Mouse (Mus musculus) adrenal gland, adult 8-10 months (tissue): ENCODE data around the gene Atp11a. TPM values are rescaled to one million over a fixed set of nuclear protein-coding genes. Genes with fewer than 3 reads are reported as not detected.
A peak's percentile ranks its signal among the peaks of the same experiment; 100 is the strongest.

ENCODE experiments used
- DNase-seq: peaks from one replicate; pipeline ENCODE4 v3.0.0; 2022
- total RNA-seq, 4 experiments: library from RNA; stranded (reverse); gene quantifications; 2 replicates each; pipeline ENCODE4 v1.2.4; 2022

Atp11a gene
- total RNA-seq, 4 experiments from 2014 or later: 139 to 237 (median 193) TPM

- no peak for DNase-seq
These were observed 117.5 kb downstream of the Atp11a start for GRCm38 (mm10) chr8:12874194-12874791.

- no peak for DNase-seq
These were observed 118.2 kb downstream of the Atp11a start for GRCm38 (mm10) chr8:12874971-12875370.

GRCm38 (mm10) chr8:12877126-12877525 is 120.3 kb downstream of the Atp11a start:
- DNase-seq: no peak

DNA sequence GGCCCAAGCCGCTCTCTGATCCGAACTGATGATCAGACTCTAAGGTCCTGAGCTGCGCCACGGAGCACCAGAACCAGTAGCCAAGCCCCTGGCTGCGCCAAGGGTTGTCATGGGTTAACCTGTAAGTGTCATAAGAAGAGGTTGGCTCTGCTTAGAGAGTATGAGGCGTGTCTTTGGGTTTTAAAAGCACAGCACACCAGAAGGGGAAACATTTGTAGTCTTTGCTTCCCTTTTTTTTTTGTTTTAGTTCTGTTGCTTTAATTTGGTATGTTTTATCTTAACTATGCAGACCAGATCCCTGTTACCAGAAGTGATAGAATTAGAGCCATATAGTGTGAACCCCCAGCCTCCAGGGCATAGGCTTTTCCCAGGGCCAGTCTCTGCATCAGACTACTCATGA is 123.3 kb downstream of the Atp11a start:
- DNase-seq: no peak

GRCm38 (mm10) chr8:12883051-12884004 is 126.5 kb downstream of the Atp11a start:
- DNase-seq: no peak

- no peak for DNase-seq
These were observed 131.1 kb downstream of the Atp11a start for GRCm38 (mm10) chr8:12887772-12888435.

DNA sequence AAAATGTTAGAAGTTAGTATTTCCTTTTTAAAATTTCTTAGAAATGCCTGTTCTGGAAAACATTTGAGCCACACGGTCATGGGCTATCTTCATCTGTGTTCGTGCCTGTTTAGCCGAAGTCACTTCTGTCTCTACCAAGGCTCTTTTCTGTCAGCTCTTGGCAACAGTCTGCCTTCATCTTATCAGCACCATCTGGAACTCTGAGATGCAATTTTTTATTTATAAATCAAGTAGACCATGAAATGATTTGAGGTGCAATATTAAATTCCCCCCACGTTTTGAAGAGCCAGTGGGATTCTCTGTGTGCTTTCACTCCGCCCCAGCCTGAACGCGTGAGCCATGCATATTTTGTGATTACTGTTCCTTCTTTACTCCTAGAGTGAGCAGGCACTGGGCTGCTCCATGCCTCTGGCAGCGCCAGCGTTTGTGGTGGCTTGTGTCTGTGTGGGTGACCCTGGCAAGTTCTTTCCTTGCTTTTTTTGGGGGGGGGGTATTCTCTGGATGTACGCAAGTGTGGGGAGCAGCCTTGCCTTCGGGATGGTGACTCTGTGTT is 132.3 kb downstream of the Atp11a start:
- no peak for DNase-seq

GRCm38 (mm10) chr8:12892882-12893446 is 136.2 kb downstream of the Atp11a start:
- no peak for DNase-seq

DNA sequence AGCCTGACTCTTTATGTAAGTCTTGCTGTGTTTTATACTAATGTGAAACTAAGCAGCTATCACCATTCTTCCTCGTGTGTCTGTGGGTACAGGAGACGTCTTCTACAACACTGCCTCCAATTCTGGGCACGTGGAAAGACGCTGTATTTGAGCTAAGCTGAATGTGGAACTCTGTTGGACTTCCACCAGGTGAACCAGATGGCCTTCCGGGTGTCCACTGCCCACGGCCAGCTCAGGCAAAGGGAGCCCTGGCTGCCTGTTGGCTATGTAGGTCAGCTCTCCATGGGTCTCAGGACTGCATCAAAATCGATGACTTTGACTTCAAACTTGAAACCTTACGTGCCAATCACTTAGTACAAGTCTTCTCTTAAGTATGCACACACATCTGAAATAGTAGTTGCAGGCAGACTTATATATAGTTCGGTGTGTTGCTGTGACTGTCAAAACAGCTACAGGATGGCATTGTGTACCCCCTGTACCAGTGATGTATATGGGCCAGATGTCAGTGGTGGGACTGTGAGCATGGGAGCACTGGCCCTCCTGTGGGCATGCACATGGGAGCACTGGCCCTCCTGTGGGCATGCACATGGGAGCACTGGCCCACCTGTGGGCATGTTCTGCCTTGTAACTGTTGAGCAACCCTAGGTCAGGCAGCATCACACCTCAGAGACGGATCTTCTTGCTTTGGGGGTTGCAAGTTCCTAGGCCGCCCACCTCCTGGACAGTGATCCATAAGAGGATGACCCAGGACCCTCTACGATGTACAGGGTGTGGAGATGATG is 137.2 kb downstream of the Atp11a start:
- DNase-seq: no peak

DNA sequence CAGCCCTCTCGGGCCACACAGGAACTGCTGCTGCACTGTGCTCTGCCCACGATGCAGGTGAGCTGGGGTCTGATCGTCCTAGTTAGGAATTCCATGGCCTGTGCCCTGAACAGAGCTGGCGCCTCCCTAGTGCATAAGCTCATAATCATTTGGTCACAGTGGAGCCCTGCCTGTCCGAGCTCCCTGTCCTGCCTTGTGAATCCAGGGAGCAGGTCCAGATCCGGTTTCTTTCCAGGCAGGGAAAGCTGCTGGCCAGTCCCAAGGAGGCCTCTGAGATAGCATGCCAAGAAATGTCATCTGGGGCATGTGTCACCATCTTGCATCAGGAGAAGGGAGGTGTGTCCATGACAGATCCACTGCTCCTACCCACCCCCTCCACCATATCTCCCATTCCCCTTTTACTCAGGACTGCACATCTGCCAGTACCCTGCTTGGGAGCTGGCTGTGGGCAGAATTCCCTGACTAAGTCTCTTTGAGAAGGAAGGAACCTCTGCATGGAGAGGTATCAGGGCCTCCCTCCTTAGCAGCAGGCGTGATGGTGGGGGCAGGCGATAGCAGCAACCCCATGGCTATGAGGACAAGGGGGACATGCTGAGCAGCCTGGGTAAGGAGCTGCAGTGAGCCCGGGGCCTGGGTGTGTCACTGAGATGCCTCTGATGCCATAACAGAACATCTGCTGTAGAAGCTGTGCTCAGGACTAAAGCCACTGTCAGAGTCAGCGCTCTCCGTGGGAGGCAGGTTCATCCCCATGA is 138.1 kb downstream of the Atp11a start:
- no peak for DNase-seq

GRCm38 (mm10) chr8:12895535-12896150 is 138.8 kb downstream of the Atp11a start:
- DNase-seq: no peak

DNA sequence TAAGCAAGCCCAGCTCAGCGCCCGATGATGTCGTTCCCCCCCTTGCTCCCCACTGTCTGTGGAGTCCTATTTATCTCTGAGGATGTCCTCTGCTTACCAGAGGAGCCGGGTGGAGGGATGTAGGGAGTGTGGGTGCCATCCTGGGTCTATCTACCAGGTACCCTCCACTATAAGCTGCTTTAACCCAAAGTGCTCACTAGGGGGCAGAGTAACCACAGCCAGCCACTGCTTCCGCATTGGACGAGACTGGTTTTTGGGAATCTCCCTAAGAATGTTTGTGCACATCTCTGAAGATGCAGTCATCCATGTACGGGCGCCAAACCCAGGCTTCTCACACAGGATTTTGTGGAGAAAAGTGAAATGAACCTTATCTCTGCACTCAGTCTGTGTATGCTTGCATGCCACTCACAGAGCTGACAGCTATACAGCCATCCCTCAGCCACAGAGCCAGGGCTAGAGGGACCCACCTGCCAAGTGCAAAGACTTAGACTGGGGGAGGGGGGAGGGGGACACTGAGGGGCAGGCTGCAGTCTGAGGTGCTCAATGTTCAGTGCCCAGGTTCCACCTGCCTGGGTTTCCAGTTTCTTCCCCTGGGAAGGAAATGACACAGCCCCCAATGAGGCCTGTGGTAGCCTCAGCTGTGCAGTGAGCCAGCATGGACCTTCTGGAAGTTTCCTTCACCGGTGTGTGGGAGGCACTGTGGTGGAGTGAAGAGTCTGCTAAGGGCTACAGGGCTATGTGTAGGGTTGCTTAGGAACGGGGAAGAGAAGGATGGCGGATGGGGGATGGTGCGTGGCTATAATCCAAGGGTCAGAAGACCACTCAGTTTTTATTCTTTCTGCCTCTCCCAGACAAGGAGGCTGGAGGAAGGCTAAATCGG is 139.9 kb downstream of the Atp11a start:
- peak; percentile 17 for DNase-seq

- DNase-seq: no peak
These were observed 141.0 kb downstream of the Atp11a start for GRCm38 (mm10) chr8:12897815-12898214.

DNA sequence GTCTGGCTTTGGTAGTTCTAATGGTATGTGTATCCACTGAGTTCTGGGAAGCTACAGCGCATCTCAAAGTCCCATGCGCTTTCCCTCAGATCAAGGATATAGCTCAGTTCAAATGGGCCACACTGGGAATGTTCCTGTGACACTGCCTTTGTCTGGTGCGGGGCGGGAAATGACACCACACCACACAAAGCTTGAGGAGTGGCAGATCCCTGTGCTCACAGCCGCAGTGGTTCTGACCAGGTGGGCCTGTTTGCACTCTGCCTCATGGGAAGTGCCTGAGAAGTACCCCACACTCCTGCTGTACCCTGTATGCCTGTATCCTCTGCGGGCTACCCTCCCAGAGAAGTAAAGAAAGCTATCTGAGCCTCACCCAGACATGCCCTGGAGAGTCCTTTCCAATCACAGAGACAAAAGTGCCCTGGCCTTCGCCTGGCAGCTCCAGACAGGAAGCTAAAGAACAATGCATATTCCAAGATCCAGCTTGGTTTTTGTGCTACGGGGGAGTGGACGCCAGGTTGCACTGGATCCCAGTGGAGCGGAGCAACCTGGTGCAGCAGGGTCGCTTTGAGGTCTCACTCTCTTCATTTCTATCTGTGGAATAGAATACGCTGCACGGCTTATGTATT is 147.1 kb downstream of the Atp11a start:
- DNase-seq: no peak

DNA sequence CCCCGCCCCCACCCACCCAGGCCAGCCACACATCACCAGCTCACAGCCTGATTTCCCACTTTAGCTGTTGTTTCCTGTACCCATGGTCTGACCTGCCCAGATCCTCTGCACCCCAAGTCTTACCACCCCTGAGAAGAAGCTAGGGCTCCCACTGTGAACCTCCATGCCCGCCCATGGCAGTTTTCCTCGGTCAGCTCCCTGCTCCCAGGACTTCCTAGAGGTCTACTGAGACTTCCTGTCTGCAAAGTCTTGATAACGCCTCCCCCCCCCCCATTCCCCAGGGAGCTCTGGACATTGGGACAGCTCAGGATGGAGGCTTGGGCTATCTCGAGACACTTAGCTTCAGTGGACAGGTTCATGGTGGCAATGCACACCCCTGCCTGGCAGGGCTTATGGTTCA is 148.3 kb downstream of the Atp11a start:
- DNase-seq: no peak

DNA sequence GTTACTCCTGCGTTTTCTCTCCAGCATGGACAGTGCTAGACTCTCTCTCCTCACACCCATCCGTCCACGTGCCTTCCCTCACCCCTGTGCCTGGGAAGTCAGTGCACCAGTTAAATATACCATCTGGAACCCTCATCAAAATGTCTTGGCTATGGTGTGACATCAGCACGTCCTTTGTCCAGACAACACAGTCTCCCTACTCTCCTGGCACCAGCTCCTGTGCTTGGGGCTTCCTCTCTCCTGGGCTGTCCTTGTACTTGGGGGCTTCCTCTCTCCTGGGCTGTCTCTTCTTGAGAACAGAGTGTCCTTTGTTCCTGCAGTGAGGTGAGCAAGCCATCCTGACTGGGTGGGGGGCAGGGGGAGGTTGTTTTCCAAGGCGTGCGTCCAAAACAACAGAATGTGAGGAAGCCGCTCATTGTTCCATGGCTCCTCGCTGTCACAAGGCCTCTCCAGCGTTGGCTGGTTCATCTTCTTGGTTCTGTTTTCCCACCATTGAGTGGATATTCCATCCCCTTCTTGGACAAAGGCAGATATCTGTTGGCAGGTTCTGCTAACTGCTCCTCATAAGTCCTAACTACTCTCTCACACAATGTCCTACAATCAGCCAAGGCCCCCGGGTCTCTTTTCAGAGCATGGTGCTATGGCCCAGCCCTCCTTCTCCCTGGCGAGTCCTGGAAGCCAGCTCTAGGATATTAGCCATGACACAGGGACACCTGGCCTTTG is 148.9 kb downstream of the Atp11a start:
- peak; percentile 45 for DNase-seq

- no peak for DNase-seq
These were observed 149.8 kb downstream of the Atp11a start for GRCm38 (mm10) chr8:12906597-12906996.

- DNase-seq: no peak
These were observed 150.9 kb downstream of the Atp11a start for GRCm38 (mm10) chr8:12907730-12908129.
